Mouse (Mus musculus) gastrocnemius, postnatal 10 days (tissue): ENCODE measurements around the gene Slc4a11. TPM values are rescaled to one million over a fixed set of nuclear protein-coding genes. Genes with fewer than 3 reads are reported as not detected.
A peak's percentile ranks its signal among the peaks of the same experiment; 100 is the strongest.
"Not testable (repeated sequence)": the region's sequence is repeated elsewhere in the genome, so short reads cannot be mapped to it uniquely, and the experiment has no call there.

ENCODE experiments used
- DNase-seq: peaks from one replicate; pipeline ENCODE4 v3.0.0; 2021; ENCODE audit warnings: mixed read lengths
- total RNA-seq, 2 experiments: library from RNA; stranded (reverse); gene quantifications; 2 replicates each; pipeline ENCODE4 v1.2.3; 2021

Slc4a11 gene
- total RNA-seq, 2 experiments from 2014 or later = 0.07 to 0.25 TPM

DNA sequence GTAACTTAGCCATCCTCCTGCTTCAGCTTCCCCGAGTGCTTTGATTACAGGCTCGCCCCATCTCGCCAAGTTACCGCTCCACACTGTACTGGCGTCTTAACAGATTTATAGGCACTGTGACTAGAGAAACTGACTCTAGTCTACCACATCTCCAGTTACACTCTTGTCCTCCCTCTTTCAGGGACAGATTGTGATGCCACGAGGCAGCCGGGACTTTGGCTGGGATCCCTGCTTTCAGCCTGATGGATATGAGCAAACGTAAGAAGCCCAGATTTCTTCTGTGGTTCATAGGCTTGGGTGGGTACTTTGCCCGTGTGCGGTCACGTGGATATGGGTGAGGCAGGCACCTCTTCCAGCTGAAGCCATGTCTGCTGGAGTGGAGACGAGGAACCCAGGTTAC lies 18.2 kb downstream of the Slc4a11 start:
- DNase-seq = no peak

DNA sequence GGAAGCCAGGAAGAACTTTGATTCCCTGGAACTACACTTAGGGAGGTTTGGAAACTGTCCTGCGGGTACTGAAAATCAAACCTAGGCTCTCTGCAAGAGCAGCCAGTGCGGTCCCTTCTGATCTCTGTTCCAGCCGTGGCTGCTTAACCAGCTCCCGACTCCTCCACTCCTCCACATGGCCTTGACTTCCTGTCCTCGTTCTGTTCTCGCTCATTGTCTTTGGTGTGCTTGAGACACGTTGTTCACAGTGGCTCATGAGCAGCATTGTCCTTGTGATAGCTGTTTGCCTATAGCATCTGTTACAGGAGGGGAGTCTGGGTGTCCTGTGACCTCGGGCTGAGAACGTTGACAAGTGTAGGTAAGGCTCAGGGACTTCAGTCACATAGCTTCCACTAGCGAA lies 20.1 kb downstream of the Slc4a11 start:
- DNase-seq = no peak

DNA sequence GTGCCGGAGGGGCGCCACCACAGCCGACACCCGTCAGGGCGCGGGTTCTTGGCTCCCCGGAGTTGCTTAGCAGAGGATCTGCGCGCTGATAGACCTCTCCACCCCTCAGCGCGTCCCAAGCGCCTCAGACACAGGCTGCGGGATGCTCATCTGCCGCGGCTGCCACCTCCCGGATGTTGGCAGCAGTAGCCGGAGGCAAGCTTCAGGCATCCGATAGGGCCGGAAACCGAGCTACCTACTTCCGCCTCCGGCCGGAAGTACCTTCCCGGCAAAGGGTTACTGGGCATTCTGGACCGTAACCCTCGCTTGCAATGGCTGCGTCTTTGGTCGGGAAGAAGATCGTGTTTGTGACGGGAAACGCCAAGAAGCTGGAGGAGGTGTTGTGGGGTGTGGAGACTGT lies 29.8 kb downstream of the Slc4a11 start, which contains the start of gene Itpa:
TSS of gene Itpa (plus strand) at position 52 of the 400 bp plus-strand sequence.
- peak; percentile 79 for DNase-seq

DNA sequence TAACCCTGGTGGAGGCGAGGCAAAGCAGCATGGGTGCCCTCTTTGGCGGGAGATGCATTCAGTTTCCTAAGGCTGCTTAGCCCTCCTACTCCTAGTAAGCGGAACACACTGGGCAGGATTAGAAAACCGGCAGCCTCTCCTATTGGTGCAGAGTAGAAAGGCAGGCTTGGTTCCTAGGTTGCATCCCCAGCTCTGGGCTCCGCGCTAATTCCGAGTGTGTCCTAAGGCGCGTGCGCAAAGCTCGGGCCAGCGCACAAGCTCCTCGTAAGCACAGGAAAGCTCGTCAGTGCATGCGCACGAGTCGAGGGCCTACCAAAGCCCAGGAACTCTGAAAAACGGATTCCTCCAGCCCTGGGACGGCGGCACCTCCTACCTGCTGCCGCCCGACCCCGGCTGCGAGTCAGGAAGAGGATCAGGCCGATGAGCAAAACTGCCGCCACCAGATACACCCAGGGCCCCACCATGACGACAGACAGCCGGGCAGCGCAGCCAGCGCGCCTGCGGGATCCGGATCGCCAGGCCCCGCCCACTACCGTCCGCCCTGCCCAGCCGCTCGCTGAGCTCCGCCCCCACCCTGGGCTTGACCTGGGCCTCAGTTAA lies 33.1 kb downstream of the Slc4a11 start, which contains the start of gene Ddrgk1:
TSS of gene Ddrgk1 (minus strand) at position 558 of the 600 bp plus-strand sequence.
- peak; percentile 92 for DNase-seq

DNA sequence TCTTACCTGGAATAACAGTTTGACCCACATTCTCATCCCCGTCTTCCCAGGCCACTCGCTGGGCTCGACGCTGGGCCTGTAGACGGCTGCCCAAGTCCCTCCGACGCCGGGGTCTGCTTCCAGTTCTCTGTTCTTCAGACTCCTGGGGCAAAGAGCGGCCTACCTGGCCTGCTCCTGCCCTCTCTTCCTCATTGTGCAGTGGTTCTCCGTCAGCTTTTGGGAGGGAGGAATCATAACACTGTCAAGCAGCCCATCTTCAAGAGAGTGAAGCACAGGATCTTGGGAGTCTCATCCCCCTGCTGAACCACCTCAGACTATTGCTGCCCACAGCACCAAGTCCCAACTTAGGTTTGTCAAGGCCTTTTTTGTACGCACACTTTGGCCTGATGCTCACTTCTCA lies 34.0 kb downstream of the Slc4a11 start:
- DNase-seq = no peak

DNA sequence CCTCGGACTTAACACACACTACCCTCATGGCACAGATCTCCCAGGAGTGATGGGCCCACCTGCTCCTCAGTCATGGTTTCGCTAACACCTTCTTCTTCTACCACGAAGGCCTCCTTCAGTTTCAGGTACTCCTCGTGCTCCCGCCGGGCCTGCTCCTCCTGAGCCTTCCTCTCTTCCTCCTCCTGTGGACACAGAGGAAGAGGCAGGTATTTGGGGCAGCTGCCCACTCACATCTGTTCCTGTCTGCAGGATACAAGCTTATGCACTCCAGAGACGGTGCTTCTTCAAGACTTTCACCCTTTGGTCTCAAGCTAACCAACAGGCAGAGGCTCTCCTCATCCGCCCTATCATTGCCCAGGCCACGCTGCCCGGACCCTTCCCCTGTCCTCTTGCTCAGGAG lies 38.8 kb downstream of the Slc4a11 start:
- no peak for DNase-seq

DNA sequence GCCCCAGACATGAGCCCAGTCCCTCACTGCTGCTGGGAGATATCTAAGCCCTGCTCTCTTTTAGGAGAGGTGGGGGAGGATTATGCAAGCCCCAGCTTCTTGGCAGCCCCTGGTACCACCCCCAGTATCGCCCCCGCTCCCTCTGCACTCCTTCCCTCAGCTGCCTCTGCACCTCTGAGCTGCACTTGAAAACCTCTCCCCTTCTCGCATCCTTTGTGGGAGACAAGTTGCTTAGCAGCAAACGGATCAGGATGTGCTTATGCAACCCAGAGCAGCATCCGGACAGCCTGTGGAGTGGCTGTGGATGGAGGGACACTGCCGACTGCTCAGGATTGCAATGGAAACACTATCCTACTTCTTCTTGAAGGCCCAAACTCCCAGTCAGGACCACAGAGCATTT lies 39.8 kb downstream of the Slc4a11 start:
- no peak for DNase-seq

DNA sequence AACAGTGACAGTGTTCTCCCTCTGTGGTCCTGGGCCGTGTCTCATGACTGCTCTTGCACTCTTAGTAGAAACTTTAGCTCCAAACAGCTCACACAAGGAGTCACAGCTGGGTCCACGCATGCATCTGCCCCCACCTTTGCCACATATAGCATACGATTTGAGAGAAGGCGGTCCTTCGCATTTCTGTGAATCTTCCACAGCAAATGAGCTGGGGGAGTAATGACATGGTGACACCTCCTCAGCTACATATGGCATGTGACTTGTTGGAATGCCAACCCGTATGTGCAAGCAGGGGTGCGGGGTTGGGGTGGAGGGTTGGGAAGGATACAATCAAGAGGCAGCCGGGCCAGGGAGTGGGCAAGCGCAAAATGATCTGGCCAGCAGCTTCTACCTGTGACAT lies 40.8 kb downstream of the Slc4a11 start:
- no peak for DNase-seq

DNA sequence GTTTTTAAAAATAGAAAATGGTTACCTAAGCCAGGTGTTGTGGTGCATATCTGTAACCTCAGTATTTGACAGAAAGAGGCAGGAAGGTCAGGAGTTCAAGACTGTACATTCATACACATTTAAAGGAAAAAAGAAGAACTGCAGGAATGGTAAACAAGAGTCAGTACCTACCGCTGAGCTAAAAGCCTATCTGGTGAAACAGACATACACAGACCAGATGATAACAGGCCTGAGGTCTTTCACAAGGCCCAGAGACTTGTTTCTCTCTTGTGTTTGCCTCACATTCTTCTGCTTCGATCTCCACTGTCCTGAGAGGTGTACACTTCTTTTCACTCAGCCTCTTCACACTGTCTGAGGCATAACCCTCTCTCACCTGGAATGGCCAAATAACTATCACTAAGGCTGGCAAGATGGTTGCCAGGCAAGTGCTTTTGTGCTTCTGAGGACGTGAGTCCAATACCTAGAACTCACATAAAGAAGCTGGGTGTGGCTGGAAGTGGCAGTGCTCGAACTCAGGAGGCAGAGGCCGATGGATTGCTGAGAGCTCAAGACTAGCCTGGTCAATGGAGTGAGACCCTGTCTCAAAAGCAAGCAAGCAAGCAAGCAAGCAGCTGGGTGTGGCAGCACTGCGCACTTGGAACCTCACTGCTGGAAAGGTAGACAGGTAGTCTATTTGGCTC lies 41.5 kb downstream of the Slc4a11 start:
- no peak for DNase-seq

DNA sequence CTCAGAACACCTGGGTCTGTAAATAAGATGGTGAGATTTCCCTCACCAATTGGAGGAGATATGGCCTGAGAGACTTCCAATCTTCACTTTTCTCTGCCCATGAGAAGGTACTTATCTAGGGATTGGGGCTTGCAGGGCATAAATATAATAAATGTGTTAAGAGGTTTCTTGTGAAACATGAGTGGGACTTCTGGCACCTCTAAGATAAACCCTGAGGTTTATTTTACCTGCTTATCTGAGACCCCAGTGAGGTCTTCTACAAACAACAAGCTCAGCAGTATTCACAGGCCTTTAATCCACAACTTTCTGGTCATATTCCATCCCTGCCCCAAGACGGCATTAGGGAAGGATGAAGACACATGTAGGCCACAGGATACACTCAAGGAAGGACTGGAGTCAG lies 43.6 kb downstream of the Slc4a11 start:
- no peak for DNase-seq

DNA sequence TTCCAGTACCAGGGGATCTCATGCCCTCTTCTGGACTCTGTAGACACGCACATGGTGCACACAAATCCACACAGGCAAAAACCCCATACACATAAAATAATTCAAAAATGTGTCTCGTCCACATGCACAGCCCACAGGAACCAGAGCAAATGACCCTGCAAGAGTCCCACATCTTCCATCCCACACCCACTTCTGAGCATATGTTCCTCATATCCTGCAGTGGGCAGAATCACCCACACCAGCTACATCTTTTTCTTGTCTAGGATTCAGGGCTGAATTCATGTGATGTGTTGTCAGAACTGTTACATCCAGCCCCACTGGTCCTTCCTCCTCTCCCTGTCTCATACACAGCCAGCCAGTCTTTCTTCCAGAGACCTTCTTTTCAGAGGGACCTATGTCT lies 44.0 kb downstream of the Slc4a11 start:
- no peak for DNase-seq

DNA sequence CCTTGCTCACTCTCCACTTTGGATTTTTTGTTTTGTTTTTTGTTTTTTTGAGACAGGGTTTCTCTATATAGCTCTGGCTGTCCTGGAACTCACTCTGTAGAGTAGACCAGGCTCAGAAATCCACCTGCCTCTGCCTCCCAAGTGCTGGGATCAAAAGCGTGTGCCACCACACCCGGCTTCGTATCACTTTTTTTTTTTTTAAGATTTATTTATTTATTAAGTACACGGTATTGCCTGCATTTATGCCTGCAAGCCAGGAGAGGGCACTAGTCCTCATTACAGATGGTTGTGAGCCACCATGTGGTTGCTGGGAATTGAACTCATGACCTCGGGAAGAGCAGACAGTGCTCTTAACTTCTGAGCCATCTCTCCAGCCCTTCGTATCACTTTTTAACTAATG lies 48.3 kb downstream of the Slc4a11 start:
- DNase-seq = not testable (repeated sequence)

DNA sequence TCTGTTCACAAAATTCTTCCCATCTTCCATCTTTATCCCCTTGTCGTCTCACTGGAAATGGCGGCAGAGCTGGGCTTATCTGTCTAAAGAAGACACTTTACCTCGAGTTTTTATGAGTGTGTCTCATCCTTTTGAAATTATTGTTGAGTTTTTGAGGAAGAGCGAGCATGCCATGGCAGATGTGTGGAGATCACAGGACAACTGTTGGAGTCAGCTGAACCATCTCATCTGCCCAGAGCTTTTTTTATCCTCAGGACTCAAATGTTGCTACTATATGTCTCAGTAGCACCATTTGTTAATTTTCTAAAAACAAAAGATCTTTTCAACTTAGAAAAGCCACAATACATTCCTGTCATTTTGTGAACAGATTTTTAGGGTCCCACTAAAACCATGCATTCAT lies 52.1 kb downstream of the Slc4a11 start:
- no peak for DNase-seq

DNA sequence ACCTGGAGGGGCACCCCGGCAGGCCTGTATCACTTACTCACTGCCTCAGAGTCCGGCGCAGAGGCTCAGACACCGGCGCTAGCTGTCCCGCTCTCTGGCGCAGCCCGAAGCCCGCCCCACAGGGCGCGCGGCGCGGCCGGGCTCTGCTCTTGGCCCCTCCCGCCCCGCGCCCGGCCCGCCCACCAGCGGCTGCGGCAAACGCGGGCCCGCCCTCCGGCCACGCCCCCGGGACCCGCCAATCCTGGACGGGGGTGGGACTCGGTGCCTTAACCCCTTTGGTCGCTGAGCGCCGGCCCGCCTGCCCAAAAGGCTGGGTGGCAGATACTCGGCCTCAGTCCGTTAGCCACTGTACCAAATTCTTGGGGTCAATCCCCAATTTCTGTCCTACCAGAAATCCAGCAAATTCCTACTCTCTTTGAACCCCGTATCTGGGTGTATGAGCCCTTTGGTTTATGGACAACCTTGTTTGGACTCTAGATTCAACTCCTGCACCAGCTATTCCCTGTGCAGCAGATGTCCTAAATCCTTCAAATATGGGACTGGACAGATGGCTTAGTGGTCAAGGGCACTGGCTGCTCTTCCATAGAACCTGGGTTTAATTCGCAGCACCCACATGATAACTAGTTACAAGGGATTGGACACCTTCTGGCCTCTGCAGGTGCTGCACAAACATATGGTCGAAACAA lies 54.5 kb downstream of the Slc4a11 start, which contains the start of gene Lzts3:
TSS of gene Lzts3 (minus strand) at position 120 of the 686 bp plus-strand sequence.
- DNase-seq = peak; percentile 97

DNA sequence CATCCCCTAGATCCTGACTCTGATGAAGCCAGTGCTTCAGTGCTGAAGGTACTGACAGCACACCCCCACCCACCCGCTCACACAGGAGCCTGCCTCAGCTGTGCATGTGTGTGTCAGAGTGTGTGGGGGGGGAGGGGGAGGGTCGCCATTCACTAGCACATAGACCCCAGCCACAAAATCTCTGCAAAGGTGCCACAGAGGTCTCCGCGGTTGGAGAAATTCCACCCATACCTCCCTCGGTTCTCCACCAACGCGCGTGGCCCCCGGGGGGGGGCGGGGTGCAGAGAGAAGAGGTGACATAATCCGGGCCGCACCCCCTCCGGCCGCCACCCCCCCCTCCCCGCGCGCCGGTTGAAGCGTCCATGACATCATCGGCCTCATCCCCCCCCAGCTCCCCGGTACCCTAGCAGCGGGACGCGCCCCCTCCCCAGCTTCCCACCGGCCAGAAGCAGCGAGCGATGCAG lies 55.1 kb downstream of the Slc4a11 start:
- DNase-seq = no peak

DNA sequence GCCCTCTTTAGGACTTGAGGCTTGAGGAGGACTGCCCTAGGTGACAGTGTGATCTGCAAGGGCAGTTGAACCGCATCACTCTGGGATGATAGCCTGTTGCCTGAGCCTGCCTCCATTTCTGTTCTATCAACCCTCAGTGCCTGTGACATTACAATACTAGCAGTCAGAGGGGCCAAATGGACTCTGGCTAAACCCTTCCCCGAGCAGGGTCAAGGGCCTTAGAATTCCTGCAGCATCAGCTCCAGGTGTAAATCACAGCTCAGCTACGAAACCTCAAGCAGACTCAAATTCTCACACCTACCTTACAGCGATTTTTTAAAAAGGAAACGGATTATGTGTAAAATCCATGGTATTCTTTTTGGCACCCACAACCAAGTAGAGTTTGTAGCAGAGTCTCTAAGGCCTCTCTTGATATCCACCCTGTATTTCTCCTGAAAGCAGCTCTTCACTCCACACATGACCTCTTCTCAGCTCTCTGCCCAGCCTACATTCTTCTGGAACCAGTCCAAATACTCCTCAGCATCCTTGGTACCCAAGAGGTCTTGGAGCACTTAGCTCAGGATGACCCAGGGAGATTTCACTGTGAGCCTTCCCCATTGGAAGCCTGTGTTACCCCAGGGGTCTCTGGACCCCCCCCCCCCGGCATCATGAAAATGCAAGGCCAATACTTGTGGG lies 55.8 kb downstream of the Slc4a11 start:
- DNase-seq = no peak

DNA sequence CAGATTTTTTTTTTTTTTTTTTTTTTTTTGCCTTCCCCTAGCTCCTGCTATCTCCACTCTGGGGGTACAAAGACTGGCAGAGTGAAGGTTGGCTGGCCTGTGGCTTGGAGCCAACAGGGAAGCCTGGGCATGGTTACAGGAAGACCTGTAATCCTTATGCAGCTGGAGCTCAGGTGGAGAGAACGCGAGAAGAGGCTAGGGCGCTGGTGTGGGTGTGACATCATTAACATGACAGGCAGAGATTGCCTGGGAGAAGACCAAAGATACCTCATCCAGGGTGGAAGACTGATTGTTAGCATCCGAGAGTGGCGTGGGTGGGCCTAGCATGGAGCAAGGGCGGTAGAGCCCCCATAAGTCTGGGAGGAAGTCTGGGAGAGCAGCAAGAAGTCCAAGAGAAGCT lies 58.0 kb downstream of the Slc4a11 start:
- no peak for DNase-seq

DNA sequence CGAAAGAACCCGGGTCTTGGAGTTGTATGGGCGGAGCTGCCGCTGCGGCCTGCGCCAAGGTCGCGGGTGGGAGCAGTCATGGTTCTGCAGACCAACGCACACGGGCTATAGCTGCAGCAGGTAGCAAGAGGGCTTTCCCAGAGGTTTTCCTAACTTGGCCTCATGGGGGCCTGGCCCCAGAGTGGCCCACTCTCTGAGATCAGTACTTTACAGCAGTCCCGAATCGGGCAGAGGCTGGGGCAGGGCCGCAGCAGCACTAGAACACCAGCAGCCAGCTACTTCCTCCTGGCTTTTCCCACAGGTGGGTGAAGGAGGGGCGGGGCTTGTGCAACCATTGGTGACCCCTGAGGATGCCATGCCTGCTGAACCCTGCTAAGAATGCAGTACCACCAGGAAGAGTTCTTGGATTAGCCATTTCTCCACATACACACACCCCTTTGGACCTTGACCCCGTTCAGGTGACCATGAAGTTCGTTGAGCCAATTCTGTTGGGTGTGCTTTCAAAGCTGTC lies 59.2 kb downstream of the Slc4a11 start:
- no peak for DNase-seq

DNA sequence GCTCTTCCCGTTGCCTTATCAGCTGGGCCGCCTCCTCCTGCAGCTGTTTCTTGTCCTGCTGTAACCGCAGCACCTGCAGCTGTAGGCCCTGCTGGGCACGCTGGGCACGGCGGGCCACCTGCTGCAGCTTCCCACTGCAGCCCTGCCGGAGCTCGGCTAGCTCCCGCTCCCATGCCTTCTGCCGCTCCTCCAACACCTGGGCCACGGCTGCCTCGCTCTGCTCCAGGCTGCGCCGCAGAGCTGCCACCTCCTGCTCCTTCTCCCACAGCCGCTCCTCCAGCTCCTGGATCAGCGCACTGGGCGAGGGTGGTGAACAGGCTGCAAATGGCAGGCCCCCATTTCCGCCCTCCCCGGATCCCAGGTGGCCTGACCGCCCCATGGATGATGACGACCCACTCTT lies 61.5 kb downstream of the Slc4a11 start:
- no peak for DNase-seq

DNA sequence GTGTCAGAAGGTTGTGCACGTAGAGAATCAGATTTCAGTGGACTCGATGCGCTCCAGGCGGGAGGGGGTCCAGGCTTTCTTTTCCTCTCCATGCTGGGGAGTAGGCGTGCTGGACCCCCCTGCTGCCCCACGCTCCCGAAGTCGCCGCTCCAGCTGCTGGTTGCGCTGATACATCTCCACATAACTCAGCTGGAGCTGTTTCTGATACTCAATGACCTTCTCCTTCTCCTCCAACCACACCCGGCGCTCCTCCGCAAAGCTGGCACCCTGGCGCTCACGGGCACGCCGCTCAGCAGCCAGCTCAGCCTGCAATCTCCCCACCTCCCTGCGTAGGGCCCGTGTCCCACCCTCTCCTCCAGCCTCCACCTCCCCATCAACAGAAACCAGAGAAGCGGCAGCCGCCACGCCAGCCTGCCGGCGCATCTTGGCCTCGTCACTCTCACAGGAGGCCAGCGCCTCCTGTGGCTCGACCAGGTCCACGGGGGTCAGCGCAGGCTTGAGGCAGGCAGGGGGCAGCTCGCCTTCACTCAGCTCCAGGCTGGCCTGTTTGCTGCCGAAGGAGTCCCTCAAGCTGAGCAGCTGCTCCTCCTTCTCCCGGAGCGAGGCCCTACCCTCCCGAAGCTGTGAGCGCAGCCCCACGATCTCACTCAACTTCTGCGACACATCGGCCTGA lies 62.4 kb downstream of the Slc4a11 start:
- no peak for DNase-seq
